Mouse (Mus musculus) layer of hippocampus, adult 2 months (tissue): ENCODE measurements around the gene Setdb2. TPM values are rescaled to one million over a fixed set of nuclear protein-coding genes. Genes with fewer than 3 reads are reported as not detected.
A peak's percentile ranks its signal among the peaks of the same experiment; 100 is the strongest.
"Not testable (repeated sequence)": the region's sequence is repeated elsewhere in the genome, so short reads cannot be mapped to it uniquely, and the experiment has no call there.

Experiments used
- DNase-seq, 2 experiments: peaks; one replicate each; pipeline ENCODE4 v3.0.0; 2022; ENCODE audit warnings: low spot score in 2 of 2
- H3K27ac ChIP-seq: fragments of 200-600 bp; 2 replicates; pipeline ENCODE4 v1.8.1; 2022
- H3K4me3 ChIP-seq: fragments of 200-600 bp; 2 replicates; pipeline ENCODE4 v1.8.1; 2022; ENCODE audit warnings: mild to moderate bottlenecking
- CTCF ChIP-seq: fragments of 200-600 bp; conservative IDR thresholded peaks from 2 replicates; pipeline ENCODE4 v1.8.1; 2022; ENCODE audit warnings: antibody characterized with exemption, mild to moderate bottlenecking, moderate library complexity
- total RNA-seq, 2 experiments: library from RNA; stranded (reverse); gene quantifications; 2 replicates each; pipeline ENCODE4 v1.2.3; 2021

Gene Setdb2
- total RNA-seq, 2 experiments from 2014 or later, result 4.9 to 5.3 TPM

DNA sequence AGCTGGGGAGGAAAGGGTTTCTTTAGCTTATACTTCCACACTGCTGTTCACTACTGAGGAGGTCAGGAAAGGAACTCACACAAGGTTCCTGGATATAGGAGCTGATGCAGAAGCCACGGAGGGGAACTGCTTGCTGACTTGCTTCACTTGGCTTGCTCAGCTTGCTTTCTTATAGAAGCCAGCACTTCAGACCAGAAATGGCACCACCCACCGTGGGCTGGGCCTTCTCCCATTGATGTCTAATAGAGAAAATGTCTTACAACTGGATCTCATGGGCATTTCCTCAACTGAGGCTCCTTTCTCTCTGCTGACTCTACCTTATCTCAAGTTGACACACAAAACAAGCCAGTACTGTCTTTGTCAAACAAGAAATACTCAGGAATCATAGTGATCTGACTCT, 6.8 kb downstream of the Setdb2 start:
- DNase-seq, result no peak
- no peak for TF ChIP-seq CTCF
- H3K27ac ChIP-seq, result no peak overlapping the region
- H3K4me3 ChIP-seq, result no peak overlapping the region

DNA sequence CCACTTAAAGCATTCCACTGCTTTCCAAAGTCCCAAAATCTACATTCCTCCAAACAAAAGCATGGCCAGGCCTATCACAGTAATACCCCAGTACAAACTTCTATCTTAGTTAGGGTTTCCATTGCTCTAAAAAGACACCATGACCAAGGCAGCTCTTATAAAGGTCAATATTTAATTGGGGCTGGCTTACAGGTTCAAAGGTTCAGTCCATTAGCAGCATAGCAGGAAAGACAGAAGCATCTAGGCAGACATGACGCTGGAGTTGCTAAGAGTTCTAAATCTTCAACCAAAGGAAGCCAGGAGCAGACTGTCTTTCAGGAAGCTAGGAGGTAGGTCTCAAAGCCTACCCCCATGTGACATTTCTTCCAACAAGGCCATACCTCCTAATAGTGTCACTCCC, 10.1 kb downstream of the Setdb2 start:
- H3K4me3 ChIP-seq, result no peak overlapping the region
- no peak overlapping the region for H3K27ac ChIP-seq
- DNase-seq, result no peak
- no peak for TF ChIP-seq CTCF

- DNase-seq, result no peak
- no peak overlapping the region for H3K27ac ChIP-seq
- no peak overlapping the region for H3K4me3 ChIP-seq
- no peak for TF ChIP-seq CTCF
These were observed 17.6 kb downstream of the Setdb2 start for GRCm38 (mm10) chr14:59422912-59423663.

DNA sequence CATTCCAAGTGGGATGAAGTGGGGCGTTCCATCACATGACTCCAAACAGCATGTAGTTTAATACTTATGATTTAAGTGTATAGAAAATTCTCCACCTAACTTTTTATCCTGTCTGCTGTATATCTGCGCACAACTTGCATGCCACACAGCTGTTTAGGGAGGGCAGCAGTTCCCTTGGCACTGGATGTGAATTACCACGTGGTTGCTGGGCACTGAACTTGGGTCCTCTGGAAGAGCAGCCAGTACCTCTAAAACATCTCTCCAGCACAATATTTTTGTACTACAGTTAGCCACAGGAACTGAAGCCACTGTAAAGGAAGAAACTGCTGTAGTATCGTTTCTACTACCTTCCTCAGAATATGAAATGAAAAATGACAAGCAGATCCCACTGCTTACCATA, 22.5 kb downstream of the Setdb2 start:
- no peak for TF ChIP-seq CTCF
- Histone ChIP-seq H3K27ac (no peak overlapping the region), H3K4me3 (no peak overlapping the region)
- no peak for DNase-seq

DNA sequence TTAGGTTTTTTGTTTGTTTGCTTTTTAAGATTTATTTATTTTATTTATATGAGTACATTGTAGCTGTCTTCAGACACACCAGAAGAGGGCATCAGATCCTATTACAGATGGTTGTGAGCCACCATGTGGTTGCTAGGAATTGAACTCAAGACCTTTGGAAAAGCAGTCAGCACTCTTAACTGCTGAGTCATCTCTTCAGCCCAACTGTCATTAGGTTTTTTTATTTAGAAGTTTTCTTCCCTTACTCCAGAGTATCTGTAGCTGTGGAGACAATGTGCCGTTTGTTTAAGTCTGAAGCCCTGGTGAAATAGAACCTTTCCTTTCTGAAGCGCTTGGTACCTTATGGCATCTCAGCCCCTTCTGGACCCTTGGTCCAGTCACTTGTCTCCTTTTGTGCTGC, 25.7 kb downstream of the Setdb2 start:
- not testable (repeated sequence) for DNase-seq, H3K27ac ChIP-seq, H3K4me3 ChIP-seq

DNA sequence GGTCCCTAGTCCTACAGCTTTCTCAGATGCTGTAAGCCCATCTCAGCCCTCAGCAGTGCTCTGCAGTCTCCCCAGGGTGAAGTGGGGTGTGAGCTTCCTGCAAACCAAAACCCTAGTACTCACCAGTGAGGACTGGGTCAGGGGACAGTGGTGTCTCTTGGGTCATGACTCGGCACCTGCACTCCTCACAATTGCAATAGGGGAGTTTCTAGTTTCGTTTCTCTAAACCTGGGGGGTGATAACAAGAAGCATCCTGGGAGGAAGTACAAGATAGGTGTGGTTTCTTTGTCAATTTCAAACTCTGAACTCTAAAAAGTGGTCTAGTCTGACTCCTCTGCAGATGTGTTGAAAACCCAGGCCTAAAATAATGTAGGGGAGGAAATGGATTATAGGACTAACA, 43.7 kb downstream of the Setdb2 start:
- Histone ChIP-seq H3K27ac (no peak overlapping the region), H3K4me3 (no peak overlapping the region)
- TF ChIP-seq CTCF, result no peak
- DNase-seq, result no peak

GRCm38 (mm10) chr14:59395281-59395680, 45.4 kb downstream of the Setdb2 start, which contains the start of gene Phf11c:
Phf11c (minus strand) TSS chr14:59395381.
- H3K27ac ChIP-seq, result no peak within 1 kb of the TSS

DNA sequence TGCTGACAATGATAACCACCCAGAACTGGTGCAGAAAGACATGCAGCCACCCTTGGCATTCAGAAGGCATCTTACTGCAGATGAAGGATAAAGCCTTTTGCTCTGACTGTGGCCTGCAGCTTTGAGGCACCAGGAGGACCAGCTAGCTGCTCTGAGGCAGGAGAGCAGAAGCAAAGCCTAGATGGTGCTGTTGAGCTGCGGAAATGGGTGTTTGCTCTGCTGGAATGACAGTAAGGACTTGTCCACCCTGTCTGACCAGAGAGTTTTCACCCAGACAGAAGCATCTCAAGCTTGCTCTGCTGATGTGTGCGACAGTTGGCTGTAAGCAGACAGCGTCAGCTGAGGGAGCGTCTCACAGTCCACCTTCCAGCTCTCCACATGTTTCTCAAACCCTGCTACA, 50.5 kb downstream of the Setdb2 start:
- TF ChIP-seq CTCF, result peak; percentile 70
- not testable (repeated sequence) for H3K4me3 ChIP-seq, H3K27ac ChIP-seq
- DNase-seq, result peak; percentile 13 to 23

More at GRCm38 (mm10) chr14:59395281-59395680, 45.4 kb downstream of the Setdb2 start, which contains the start of gene Phf11c:
- H3K4me3 ChIP-seq, result no peak within 1 kb of the TSS
- no peak for TF ChIP-seq CTCF
- DNase-seq, result no peak

DNA sequence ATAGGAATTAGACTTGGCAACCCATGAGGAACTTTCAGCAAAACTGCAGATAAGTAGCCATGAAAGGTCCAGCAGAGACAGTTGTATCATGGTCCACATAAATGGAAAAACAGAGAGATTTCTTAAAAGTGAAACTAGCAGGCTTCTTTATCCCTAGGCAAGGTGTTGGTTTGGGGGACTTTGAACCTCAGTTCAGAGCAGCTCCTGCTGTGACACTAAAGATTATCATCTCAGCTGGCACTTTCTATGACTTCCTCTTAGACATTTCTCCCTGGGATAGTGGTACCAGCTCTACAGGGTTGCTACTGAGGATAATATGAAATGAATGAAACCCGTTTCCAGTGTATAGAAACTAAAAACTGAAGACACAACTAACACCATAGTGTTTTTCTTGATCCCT, 51.2 kb downstream of the Setdb2 start:
- Histone ChIP-seq H3K27ac (no peak overlapping the region), H3K4me3 (no peak overlapping the region)
- DNase-seq, result no peak
- TF ChIP-seq CTCF, result no peak

GRCm38 (mm10) chr14:59370348-59371068, 70.2 kb downstream of the Setdb2 start:
- H3K4me3 ChIP-seq, result no peak overlapping the region
- no peak for DNase-seq

DNA sequence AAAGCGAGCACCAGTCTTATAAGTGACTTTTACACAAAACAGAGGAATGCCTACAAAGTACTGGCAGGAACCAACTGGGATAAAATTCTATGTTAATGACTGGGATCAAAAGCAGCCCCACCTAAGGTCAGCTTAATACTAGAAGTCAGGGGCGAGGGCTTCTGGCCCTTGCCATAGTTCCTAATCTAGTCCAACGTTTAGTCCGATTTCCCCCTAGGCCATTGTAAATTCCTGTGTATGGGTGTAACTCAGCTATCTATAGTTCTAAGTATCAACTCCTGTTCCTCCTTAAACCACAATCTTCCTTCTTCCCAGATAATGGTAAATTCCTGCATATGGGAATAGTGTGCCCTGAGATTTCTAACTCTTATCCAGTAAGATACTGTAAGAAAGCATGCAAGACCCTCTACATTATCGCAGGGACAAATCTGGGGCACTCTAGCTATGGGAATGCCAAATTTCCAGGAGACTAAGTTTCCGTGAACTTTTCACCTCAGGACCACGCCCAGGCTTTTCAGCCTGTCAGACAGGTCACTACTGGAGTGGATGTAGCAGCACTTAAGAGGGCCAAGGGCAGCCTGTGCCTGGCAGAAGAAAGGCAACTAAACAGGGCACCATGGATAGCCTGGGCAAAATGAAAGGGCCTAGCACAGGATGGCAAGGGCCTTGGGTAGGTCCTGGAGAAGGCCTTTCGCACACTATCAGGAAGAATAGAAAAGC, 74.1 kb downstream of the Setdb2 start:
- Histone ChIP-seq H3K4me3 (no peak overlapping the region), H3K27ac (no peak overlapping the region)
- no peak for DNase-seq
- no peak for TF ChIP-seq CTCF

More at GRCm38 (mm10) chr14:59370348-59371068, 70.2 kb downstream of the Setdb2 start:
- no peak overlapping the region for H3K27ac ChIP-seq
- no peak for TF ChIP-seq CTCF

DNA sequence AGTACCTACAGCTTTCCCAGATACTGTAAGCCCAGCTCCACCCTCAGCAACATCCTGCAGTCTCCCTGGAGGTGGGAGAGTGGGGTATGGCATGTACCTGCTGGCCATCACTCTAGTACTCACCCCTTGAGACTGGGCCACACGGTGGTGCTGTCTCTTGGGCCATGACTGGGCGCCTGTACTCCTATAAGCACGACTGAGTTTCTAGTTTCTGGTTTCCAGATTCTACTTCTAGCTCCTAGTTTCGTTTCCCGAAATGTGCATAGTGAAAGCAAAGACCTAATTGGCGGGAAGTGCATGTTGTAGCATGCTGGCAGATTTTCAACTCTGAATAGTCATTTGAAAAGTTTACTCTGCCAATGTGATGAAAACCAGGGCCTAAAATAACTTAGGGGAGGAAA, 75.4 kb downstream of the Setdb2 start, which contains the start of gene Phf11d:
Gene Phf11d (minus strand): TSS at position 227 of the 401 bp plus-strand sequence.
- peak in 1 of 2 experiments; percentile 13 for DNase-seq
- TF ChIP-seq CTCF, result peak; percentile 45
- H3K4me3 ChIP-seq, result peak within 1 kb of the TSS; percentile 27; the same call in 1 of the 2 replicates
- peak within 1 kb of the TSS; percentile 28; the same call in 1 of the 2 replicates for H3K27ac ChIP-seq

Other genes with a start within 250 kb of the Setdb2 start
- gene Rcbtb1, start 239.7 kb downstream of the Setdb2 start, total RNA-seq, result 10 to 100 TPM; 34.3 to 34.9 TPM
- gene Gm6904, start 180.7 kb downstream of the Setdb2 start, total RNA-seq, result not detected
- not detected for gene Phf11a, start 143.4 kb downstream of the Setdb2 start, total RNA-seq
- not detected for gene Phf11b, start 99.5 kb downstream of the Setdb2 start, total RNA-seq
- 1 to 10 TPM in 1 of 2 experiments, under 1 TPM in 1; 0.84 to 1.1 TPM for gene Phf11d, start 75.4 kb downstream of the Setdb2 start, total RNA-seq
- under 1 TPM; 0.47 to 0.72 TPM for gene Phf11c, start 45.5 kb downstream of the Setdb2 start, total RNA-seq
- gene Cab39l, start 88 bp upstream of the Setdb2 start, total RNA-seq, result 10 to 100 TPM; 21.0 to 21.7 TPM
- gene Cdadc1, start 157.1 kb upstream of the Setdb2 start, total RNA-seq, result 10 to 100 TPM; 65.5 to 71.3 TPM
- 1 to 10 TPM; 3.3 to 3.4 TPM for gene Shisa2, start 184.4 kb upstream of the Setdb2 start, total RNA-seq